Mouse (Mus musculus) limb, embryonic 13.5 days (tissue): ENCODE measurements around the gene Chac2. TPM values are rescaled to one million over a fixed set of nuclear protein-coding genes. Genes with fewer than 3 reads are reported as not detected.
"Not testable (repeated sequence)": the region's sequence is repeated elsewhere in the genome, so short reads cannot be mapped to it uniquely, and the experiment has no call there.

Source experiments
- ATAC-seq: fragments of 200-750 bp; cut with Nextera tagmentation; 2 replicates; pipeline ENCODE4 v1.8.0; 2017; ENCODE audit warnings: low read depth, moderate number of reproducible peaks, moderate TSS enrichment; ENCODE audit not compliant: low FRiP score
- H3K27ac ChIP-seq: fragments of 300-500 bp; sonication (generic); 2 replicates; pipeline ENCODE4 v1.5.1; 2015; ENCODE audit warnings: inconsistent platforms, mild to moderate bottlenecking, moderate library complexity
- H3K27me3 ChIP-seq: fragments of 300-500 bp; sonication (generic); 2 replicates; pipeline ENCODE4 v1.6.1; 2015; ENCODE audit warnings: mild to moderate bottlenecking, inconsistent platforms
- H3K36me3 ChIP-seq: fragments of 300-500 bp; sonication (generic); 2 replicates; pipeline ENCODE4 v1.6.1; 2015; ENCODE audit warnings: inconsistent platforms, mild to moderate bottlenecking, moderate library complexity
- H3K4me1 ChIP-seq: fragments of 300-500 bp; sonication (generic); 2 replicates; pipeline ENCODE4 v1.6.1; 2015; ENCODE audit warnings: inconsistent platforms
- H3K4me2 ChIP-seq: fragments of 300-500 bp; sonication (generic); replicated peaks from 2 replicates; pipeline ENCODE4 v1.6.1; 2015; ENCODE audit warnings: inconsistent platforms, mild to moderate bottlenecking, moderate library complexity
- H3K4me3 ChIP-seq: fragments of 300-500 bp; sonication (generic); 2 replicates; pipeline ENCODE4 v1.5.1; 2015; ENCODE audit warnings: moderate library complexity, mild to moderate bottlenecking, inconsistent platforms
- H3K9ac ChIP-seq: fragments of 300-500 bp; sonication (generic); 2 replicates; pipeline ENCODE4 v1.6.1; 2015; ENCODE audit warnings: mild to moderate bottlenecking, inconsistent platforms
- H3K9me3 ChIP-seq: fragments of 300-500 bp; sonication (generic); 2 replicates; pipeline ENCODE4 v1.6.1; 2016; ENCODE audit warnings: inconsistent platforms
- WGBS: fragments of 180-500 bp; shearing (Covaris S2); methylation state at CpG from one replicate; pipeline ENCODE4 v1.1.7; 2015; 5-methylcytosine and 5-hydroxymethylcytosine counted together
- polyA plus RNA-seq: library from polyadenylated mRNA; unstranded; fragments of >200 nt; fragmentation: Nextera tagmentation; extraction: Ambion mirVana; gene quantifications from 2 replicates; pipeline ENCODE4 v1.2.1, GENCODE M21; 2015

Chac2 gene
- 11.5 and 12.0 TPM in 2 replicates for polyA plus RNA-seq

DNA sequence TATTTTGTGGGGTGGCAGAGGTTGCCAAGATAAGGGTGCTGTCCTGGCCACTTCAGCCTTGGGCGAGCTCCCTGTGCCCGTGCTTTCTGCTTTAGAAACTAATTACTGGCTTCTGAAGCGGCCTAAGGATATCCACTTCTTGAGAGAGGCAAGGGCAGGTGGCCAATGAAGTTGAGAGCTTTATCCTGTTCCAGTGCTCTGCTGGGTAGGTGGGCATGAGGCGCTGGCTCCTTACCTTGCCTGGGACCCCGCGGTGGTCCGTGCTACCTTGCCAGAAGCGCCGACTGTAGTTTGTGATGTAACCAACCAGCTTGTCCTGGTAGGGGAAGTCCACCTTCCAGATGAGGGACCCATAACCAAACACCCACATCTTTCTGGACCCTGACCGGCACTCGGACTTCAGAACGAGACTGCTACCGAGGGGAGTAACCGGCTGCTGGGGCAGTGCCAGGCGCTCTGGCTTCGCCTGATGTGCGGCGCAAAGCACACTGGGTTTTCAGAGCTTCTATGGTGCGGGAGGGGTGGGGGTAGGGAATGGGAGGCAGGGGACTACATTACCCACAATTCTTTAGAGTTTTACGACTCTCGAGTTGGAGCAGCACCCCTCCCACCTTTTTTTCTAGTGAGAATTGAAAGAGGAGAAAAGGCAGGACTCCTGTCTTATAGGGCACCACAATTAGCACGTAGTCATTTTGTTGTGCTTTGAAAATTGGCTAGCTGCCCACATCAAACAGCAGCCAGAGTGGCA lies at the start of gene Chac2:
Gene Chac2, minus strand, starts transcription at position 474 of the 748 bp plus-strand sequence.
- WGBS = 1% methylated on average over 22 of the region's 22 CpGs
- 0 out of 2 replicates have a peak, but pooled peaks cover 4% of the 10 kb centered on the region for H3K36me3 ChIP-seq
- H3K27ac ChIP-seq = peak within 1 kb of the TSS; percentile 72; the same call in 1 of the 2 replicates
- peak within 1 kb of the TSS; percentile 79 for H3K4me2 ChIP-seq
- peaks cover 5% of the 10 kb centered on the region for H3K4me1 ChIP-seq
- peak within 1 kb of the TSS; percentile 73 for H3K9ac ChIP-seq
- no peaks in the 10 kb centered on the region for H3K9me3 ChIP-seq
- H3K27me3 ChIP-seq = no peaks in the 10 kb centered on the region
- H3K4me3 ChIP-seq = peak within 1 kb of the TSS; percentile 61
- ATAC-seq = peak; percentile 97

- Histone ChIP-seq H3K9ac (no peak overlapping the region), H3K4me1 (no peaks in the 10 kb centered on the region), H3K27me3 (no peaks in the 10 kb centered on the region), H3K4me2 (no peak overlapping the region), H3K27ac (no peak overlapping the region), H3K9me3 (0 out of 2 replicates have a peak, but pooled peaks cover 7% of the 10 kb centered on the region), H3K4me3 (no peak overlapping the region), H3K36me3 (peaks cover 21% of the 10 kb centered on the region)
- no peak for ATAC-seq
- 93% methylated on average over 4 of the region's 4 CpGs for WGBS
Observed at GRCm38 (mm10) chr11:31034958-31035357, 48.8 kb upstream of the Chac2 start.

- H3K4me3 ChIP-seq, H3K36me3 ChIP-seq, ATAC-seq, H3K4me1 ChIP-seq, H3K27me3 ChIP-seq, H3K4me2 ChIP-seq, H3K9ac ChIP-seq, H3K9me3 ChIP-seq, H3K27ac ChIP-seq: not testable (repeated sequence)
- 78% methylated on average over 15 of the region's 15 CpGs for WGBS
Observed at GRCm38 (mm10) chr11:31017466-31017865, 31.3 kb upstream of the Chac2 start.

GRCm38 (mm10) chr11:31009668-31010067 lies 23.5 kb upstream of the Chac2 start:
- not testable (repeated sequence) for H3K4me2 ChIP-seq, H3K27ac ChIP-seq, H3K27me3 ChIP-seq, H3K9ac ChIP-seq, H3K4me1 ChIP-seq, ATAC-seq, H3K4me3 ChIP-seq, H3K9me3 ChIP-seq
- peaks cover 16% of the 10 kb centered on the region for H3K36me3 ChIP-seq
- 90% methylated on average over 1 of the region's 1 CpGs for WGBS

GRCm38 (mm10) chr11:31001169-31001908 lies 15.2 kb upstream of the Chac2 start:
- no peak overlapping the region for H3K27ac ChIP-seq
- no peak overlapping the region for H3K4me2 ChIP-seq
- no peaks in the 10 kb centered on the region for H3K4me1 ChIP-seq
- H3K9me3 ChIP-seq = no peaks in the 10 kb centered on the region
- H3K27me3 ChIP-seq = no peaks in the 10 kb centered on the region
- 85% methylated on average over 4 of the region's 4 CpGs for WGBS
- ATAC-seq = no peak
- peaks cover 7% of the 10 kb centered on the region; the same call in 1 of the 2 replicates for H3K36me3 ChIP-seq
- no peak overlapping the region for H3K9ac ChIP-seq
- no peak overlapping the region for H3K4me3 ChIP-seq

DNA sequence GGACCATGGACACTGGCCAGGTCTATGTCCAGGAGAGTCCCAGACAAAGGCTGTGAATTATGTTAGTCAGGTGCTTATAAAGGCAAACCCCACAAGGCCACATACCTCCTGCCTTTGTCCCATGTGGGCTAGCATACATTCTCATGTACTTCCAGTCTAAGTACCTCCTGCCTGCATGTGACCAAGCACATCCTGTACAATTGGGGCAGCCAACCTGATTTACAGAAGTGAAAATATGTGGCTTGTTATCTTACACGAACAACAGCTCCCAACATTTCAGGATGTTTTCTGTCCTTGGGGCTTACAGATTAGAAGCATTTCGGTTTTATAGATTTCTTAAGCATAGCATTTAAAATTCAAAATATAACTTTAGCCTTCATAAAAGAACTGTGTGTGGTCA lies 13.9 kb upstream of the Chac2 start:
- no peak overlapping the region for H3K27ac ChIP-seq
- WGBS = 86% methylated on average over 2 of the region's 2 CpGs
- no peak overlapping the region for H3K9ac ChIP-seq
- no peaks in the 10 kb centered on the region for H3K9me3 ChIP-seq
- H3K4me3 ChIP-seq = no peak overlapping the region
- no peaks in the 10 kb centered on the region for H3K36me3 ChIP-seq
- H3K4me1 ChIP-seq = no peaks in the 10 kb centered on the region
- H3K4me2 ChIP-seq = no peak overlapping the region
- no peaks in the 10 kb centered on the region for H3K27me3 ChIP-seq
- ATAC-seq = no peak

GRCm38 (mm10) chr11:30998704-30999103 lies 12.6 kb upstream of the Chac2 start:
- no peaks in the 10 kb centered on the region for H3K36me3 ChIP-seq
- H3K4me1 ChIP-seq = no peaks in the 10 kb centered on the region
- 89% methylated on average over 2 of the region's 2 CpGs for WGBS
- H3K4me3 ChIP-seq = no peak overlapping the region
- no peaks in the 10 kb centered on the region for H3K9me3 ChIP-seq
- H3K9ac ChIP-seq = no peak overlapping the region
- no peak overlapping the region for H3K4me2 ChIP-seq
- ATAC-seq = no peak
- H3K27me3 ChIP-seq = no peaks in the 10 kb centered on the region
- H3K27ac ChIP-seq = no peak overlapping the region

- Histone ChIP-seq H3K27me3 (no peaks in the 10 kb centered on the region), H3K36me3 (no peaks in the 10 kb centered on the region), H3K4me3 (no peak overlapping the region), H3K9ac (no peak overlapping the region), H3K4me2 (no peak overlapping the region), H3K4me1 (no peaks in the 10 kb centered on the region), H3K9me3 (no peaks in the 10 kb centered on the region), H3K27ac (no peak overlapping the region)
- 84% methylated on average over 5 of the region's 5 CpGs for WGBS
- ATAC-seq = no peak
Observed at GRCm38 (mm10) chr11:30998199-30998598, 12.0 kb upstream of the Chac2 start.

GRCm38 (mm10) chr11:30996670-30997069 lies 10.5 kb upstream of the Chac2 start:
- no peak overlapping the region for H3K4me3 ChIP-seq
- H3K9me3 ChIP-seq = no peaks in the 10 kb centered on the region
- H3K27ac ChIP-seq = no peak overlapping the region
- H3K36me3 ChIP-seq = no peaks in the 10 kb centered on the region
- WGBS = 87% methylated on average over 3 of the region's 3 CpGs
- no peaks in the 10 kb centered on the region for H3K4me1 ChIP-seq
- no peaks in the 10 kb centered on the region for H3K27me3 ChIP-seq
- no peak overlapping the region for H3K9ac ChIP-seq
- no peak overlapping the region for H3K4me2 ChIP-seq
- no peak for ATAC-seq

GRCm38 (mm10) chr11:30986625-30987017 lies 471 bp upstream of the Chac2 start:
- H3K4me1 ChIP-seq = peaks cover 5% of the 10 kb centered on the region
- WGBS = 2% methylated on average over 2 of the region's 2 CpGs
- peak; percentile 84 for ATAC-seq

GRCm38 (mm10) chr11:30985237-30985636 lies 913 bp downstream of the Chac2 start:
- Histone ChIP-seq H3K27me3 (no peaks in the 10 kb centered on the region), H3K4me2 (no peak overlapping the region), H3K4me1 (peaks cover 5% of the 10 kb centered on the region), H3K4me3 (no peak overlapping the region), H3K9me3 (no peaks in the 10 kb centered on the region), H3K9ac (no peak overlapping the region), H3K36me3 (0 out of 2 replicates have a peak, but pooled peaks cover 4% of the 10 kb centered on the region), H3K27ac (no peak overlapping the region)
- 48% methylated on average over 2 of the region's 2 CpGs for WGBS
- ATAC-seq = no peak

More at GRCm38 (mm10) chr11:30986625-30987017, 471 bp upstream of the Chac2 start:
- no peaks in the 10 kb centered on the region for H3K9me3 ChIP-seq
- peak overlapping the region; percentile 61 for H3K4me3 ChIP-seq
- H3K27ac ChIP-seq = peak overlapping the region; percentile 11; the same call in 1 of the 2 replicates
- H3K9ac ChIP-seq = peak overlapping the region; percentile 73
- H3K4me2 ChIP-seq = peak overlapping the region; percentile 79
- 0 out of 2 replicates have a peak, but pooled peaks cover 3% of the 10 kb centered on the region for H3K36me3 ChIP-seq
- H3K27me3 ChIP-seq = no peaks in the 10 kb centered on the region

DNA sequence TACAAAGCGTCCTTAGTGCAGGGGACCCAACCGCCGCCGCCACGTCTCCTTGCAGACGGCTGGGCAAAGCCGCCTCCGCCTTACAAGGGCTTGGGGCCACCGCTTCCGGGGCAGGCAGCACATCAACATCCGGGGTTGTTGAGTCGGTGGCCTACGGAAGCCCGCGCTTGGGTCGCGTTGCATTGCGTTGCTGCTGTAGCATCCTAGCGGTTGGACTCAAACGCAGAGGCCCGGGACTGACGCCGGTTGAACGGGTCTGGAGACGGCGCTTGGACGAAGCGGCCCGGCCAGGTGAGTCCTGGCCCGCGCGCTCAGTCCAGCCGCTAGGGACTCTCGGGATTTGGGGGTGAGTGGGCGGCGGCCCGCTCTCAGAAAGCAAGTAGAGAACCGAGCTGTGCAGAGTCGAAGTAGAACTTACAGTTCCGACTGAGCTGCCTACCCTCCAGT lies 31.8 kb downstream of the Chac2 start, which contains the start of gene Erlec1:
Gene Erlec1, minus strand, starts transcription at position 57 of the 447 bp plus-strand sequence.
- peaks cover 32% of the 10 kb centered on the region for H3K36me3 ChIP-seq
- peaks cover 12% of the 10 kb centered on the region for H3K9me3 ChIP-seq
- peaks cover 15% of the 10 kb centered on the region for H3K4me1 ChIP-seq
- peak within 1 kb of the TSS; percentile 90 for H3K9ac ChIP-seq
- peak within 1 kb of the TSS; percentile 79 for H3K4me2 ChIP-seq
- H3K4me3 ChIP-seq = peak within 1 kb of the TSS; percentile 83
- ATAC-seq = peak; percentile 98
- peak within 1 kb of the TSS; percentile 81 for H3K27ac ChIP-seq
- under 1% methylated on average over 40 of the region's 40 CpGs for WGBS
- no peaks in the 10 kb centered on the region for H3K27me3 ChIP-seq
